Mouse (Mus musculus) ES-E14 (cell line): Measurements from ENCODE around the gene Ubr1. TPM values are rescaled to one million over a fixed set of nuclear protein-coding genes. Genes with fewer than 3 reads are reported as not detected.

Experiments used
- DNase-seq: peaks from one replicate; pipeline ENCODE4 v3.0.0-alpha.2; 2013; ENCODE audit warnings: low read depth, low spot score
- H3K27ac ChIP-seq: 2 replicates; pipeline ENCODE4 v1.5.1; 2012; ENCODE audit warnings: low read depth, mild to moderate bottlenecking, low read length, moderate library complexity, mixed read lengths; ENCODE audit not compliant: poor library complexity, insufficient read depth, severe bottlenecking
- H3K36me3 ChIP-seq: 2 replicates; pipeline ENCODE4 v1.6.1; 2012; ENCODE audit warnings: mild to moderate bottlenecking, low read length, moderate library complexity, mixed read lengths; ENCODE audit not compliant: control insufficient read depth, poor library complexity, insufficient read depth, severe bottlenecking
- H3K4me1 ChIP-seq, 2 experiments: fragments of 150-350 bp in 1 of 2; sonication (generic) in 1 of 2; 2 replicates each; pipeline ENCODE4 v1.6.1; 2012; ENCODE audit warnings: low read length in 2 of 2, mild to moderate bottlenecking in 1 of 2, mixed read lengths in 1 of 2; ENCODE audit not compliant: control insufficient read depth in 2 of 2, insufficient read depth in 2 of 2, poor library complexity in 1 of 2
- H3K4me3 ChIP-seq, 2 experiments: fragments of 150-350 bp in 1 of 2; sonication (generic) in 1 of 2; 2 replicates each; pipeline ENCODE4 v1.5.1; 2012; ENCODE audit warnings: low read length in 2 of 2, low read depth in 1 of 2, mild to moderate bottlenecking in 1 of 2, mixed read lengths in 1 of 2; ENCODE audit not compliant: insufficient read depth in 1 of 2, poor library complexity in 1 of 2, severe bottlenecking in 1 of 2
- H3K9ac ChIP-seq: 2 replicates; pipeline ENCODE4 v1.6.1; 2012; ENCODE audit warnings: low read depth, mild to moderate bottlenecking, low read length, mixed read lengths; ENCODE audit not compliant: poor library complexity, insufficient read depth, severe bottlenecking
- H3K9me3 ChIP-seq: fragments of 150-350 bp; sonication (generic); 2 replicates; pipeline ENCODE4 v1.6.1; 2012; ENCODE audit warnings: low read depth, mild to moderate bottlenecking, low read length; ENCODE audit not compliant: control insufficient read depth, insufficient read depth
- CHD2 ChIP-seq: IDR thresholded peaks from 2 replicates; pipeline ENCODE4 v1.6.1; 2014; ENCODE audit warnings: mild to moderate bottlenecking, low read depth, low read length, inconsistent platforms
- HCFC1 ChIP-seq: IDR thresholded peaks from 2 replicates; pipeline ENCODE4 v1.6.1; 2012; ENCODE audit warnings: low read length, inconsistent platforms, borderline replicate concordance; ENCODE audit not compliant: insufficient read depth
- MAFK ChIP-seq: IDR thresholded peaks from 2 replicates; pipeline ENCODE4 v1.6.1; 2014; ENCODE audit warnings: mild to moderate bottlenecking, low read depth, low read length, inconsistent platforms; ENCODE audit not compliant: insufficient read depth
- ZC3H11A ChIP-seq: IDR thresholded peaks from 2 replicates; pipeline ENCODE4 v1.6.1; 2012; ENCODE audit warnings: low read depth, mild to moderate bottlenecking, inconsistent platforms, low read length, borderline replicate concordance
- ZNF384 ChIP-seq: IDR thresholded peaks from 2 replicates; pipeline ENCODE4 v1.6.1; 2012; ENCODE audit warnings: low read depth, low read length, inconsistent platforms
- in situ Hi-C, 2 experiments: fragments of 600-800 bp; cut with MboI; formaldehyde crosslinking; loops; one replicate each; pipeline ENCODE4 v1.15.1; 2025; ENCODE audit warnings: low sequenced_read_pairs in 2 of 2, inconsistent platforms in 1 of 2; ENCODE audit not compliant: unreplicated experiment in 2 of 2
- total RNA-seq: library from RNA; depleted of rRNA; stranded (reverse); fragments of 300-350 nt; gene quantifications from 2 replicates; pipeline ENCODE4 v1.2.3, GENCODE M21; 2012

Gene Ubr1
- total RNA-seq, 1 experiment = 21.9 TPM

GRCm38 (mm10) chr2:120909556-120909955 is 61.0 kb downstream of the Ubr1 start:
- Histone ChIP-seq H3K9me3 (no peaks in the 10 kb centered on the region), H3K27ac (no peak overlapping the region), H3K36me3 (peaks cover 5% of the 10 kb centered on the region; the same call in 1 of the 2 replicates), H3K4me1 (no peaks in the 10 kb centered on the region), H3K4me3 (no peak overlapping the region), H3K9ac (no peak overlapping the region)
- TF ChIP-seq ZC3H11A = no peak
- no peak for TF ChIP-seq ZNF384
- no peak for TF ChIP-seq HCFC1
- TF ChIP-seq MAFK = no peak
- no peak for TF ChIP-seq CHD2
- in situ Hi-C loops = no loop called here
- DNase-seq = no peak

GRCm38 (mm10) chr2:120896361-120896760 is 74.2 kb downstream of the Ubr1 start:
- no peaks in the 10 kb centered on the region; the same call in 1 of the 2 replicates for H3K36me3 ChIP-seq
- H3K9ac ChIP-seq = no peak overlapping the region
- H3K4me3 ChIP-seq = no peak overlapping the region
- in situ Hi-C loops = no loop called here
- no peak for DNase-seq
- no peaks in the 10 kb centered on the region for H3K4me1 ChIP-seq
- H3K9me3 ChIP-seq = no peaks in the 10 kb centered on the region
- TF ChIP-seq CHD2 = no peak
- TF ChIP-seq ZC3H11A = no peak
- TF ChIP-seq HCFC1 = no peak
- no peak for TF ChIP-seq MAFK
- no peak for TF ChIP-seq ZNF384
- no peak overlapping the region for H3K27ac ChIP-seq

GRCm38 (mm10) chr2:120887601-120888000 is 82.9 kb downstream of the Ubr1 start:
- TF ChIP-seq ZNF384 (no peak), CHD2 (no peak), MAFK (no peak), ZC3H11A (no peak), HCFC1 (no peak)
- no peaks in the 10 kb centered on the region; the same call in 1 of the 2 replicates for H3K36me3 ChIP-seq
- in situ Hi-C loops = no loop called here
- H3K9me3 ChIP-seq = no peaks in the 10 kb centered on the region
- H3K4me1 ChIP-seq = no peaks in the 10 kb centered on the region
- no peak overlapping the region for H3K4me3 ChIP-seq
- no peak for DNase-seq
- H3K9ac ChIP-seq = no peak overlapping the region
- no peak overlapping the region for H3K27ac ChIP-seq

GRCm38 (mm10) chr2:120873192-120873591 is 97.3 kb downstream of the Ubr1 start:
- in situ Hi-C loops = no loop called here
- H3K27ac ChIP-seq = no peak overlapping the region
- H3K4me3 ChIP-seq = no peak overlapping the region
- H3K36me3 ChIP-seq = 0 out of 2 replicates have a peak, but pooled peaks cover 2% of the 10 kb centered on the region
- TF ChIP-seq HCFC1 (no peak), MAFK (no peak), ZNF384 (no peak), CHD2 (no peak), ZC3H11A (no peak)
- DNase-seq = no peak
- H3K4me1 ChIP-seq = no peaks in the 10 kb centered on the region
- H3K9me3 ChIP-seq = no peaks in the 10 kb centered on the region
- no peak overlapping the region for H3K9ac ChIP-seq

GRCm38 (mm10) chr2:120871447-120872336 is 98.8 kb downstream of the Ubr1 start:
- TF ChIP-seq HCFC1 = no peak
- no peak for TF ChIP-seq ZC3H11A
- TF ChIP-seq CHD2 = no peak
- no peak for TF ChIP-seq MAFK
- TF ChIP-seq ZNF384 = no peak
- in situ Hi-C loops = no loop called here
- no peak overlapping the region for H3K27ac ChIP-seq
- H3K4me3 ChIP-seq = no peak overlapping the region
- H3K36me3 ChIP-seq = no peaks in the 10 kb centered on the region
- no peak overlapping the region for H3K9ac ChIP-seq
- H3K9me3 ChIP-seq = no peaks in the 10 kb centered on the region
- DNase-seq = no peak
- H3K4me1 ChIP-seq = no peaks in the 10 kb centered on the region
